Mouse (Mus musculus): ENCODE measurements around the gene Ugcg.

Ugcg gene

GRCm38 (mm10) chr4:59189546-59190237 is 635 bp downstream of the Ugcg start:
- DNase-seq (ENCODE audit: low spot score in 2 of 2): peak; percentile 22 to 27

GRCm38 (mm10) chr4:59190650-59191424 is 1.8 kb downstream of the Ugcg start:
- DNase-seq (ENCODE audit: low spot score in 2 of 2): no peak

- DNase-seq (ENCODE audit: low spot score in 2 of 2): no peak
Observed at GRCm38 (mm10) chr4:59194731-59195496, 5.9 kb downstream of the Ugcg start.

GRCm38 (mm10) chr4:59196346-59197077 is 7.5 kb downstream of the Ugcg start:
- DNase-seq (ENCODE audit: low spot score in 2 of 2): no peak

GRCm38 (mm10) chr4:59197078-59197424 is 8.0 kb downstream of the Ugcg start:
- DNase-seq (ENCODE audit: low spot score in 2 of 2): no peak

- no peak for DNase-seq (ENCODE audit: low spot score in 2 of 2)
Observed at GRCm38 (mm10) chr4:59197462-59197861, 8.4 kb downstream of the Ugcg start.

- DNase-seq (ENCODE audit: low spot score in 2 of 2): peak; percentile 36 to 40
Observed at GRCm38 (mm10) chr4:59199341-59199740, 10.3 kb downstream of the Ugcg start.

GRCm38 (mm10) chr4:59199805-59200204 is 10.7 kb downstream of the Ugcg start:
- DNase-seq (ENCODE audit: low spot score in 2 of 2): no peak

GRCm38 (mm10) chr4:59200636-59201035 is 11.6 kb downstream of the Ugcg start:
- DNase-seq (ENCODE audit: low spot score in 2 of 2): no peak

GRCm38 (mm10) chr4:59204616-59205015 is 15.6 kb downstream of the Ugcg start:
- DNase-seq (ENCODE audit: low spot score in 2 of 2): no peak

- DNase-seq (ENCODE audit: low spot score in 2 of 2): no peak
Observed at GRCm38 (mm10) chr4:59205758-59206340, 16.8 kb downstream of the Ugcg start.

GRCm38 (mm10) chr4:59206600-59206999 is 17.5 kb downstream of the Ugcg start:
- DNase-seq (ENCODE audit: low spot score in 2 of 2): no peak

GRCm38 (mm10) chr4:59208607-59209006 is 19.6 kb downstream of the Ugcg start:
- DNase-seq (ENCODE audit: low spot score in 2 of 2): no peak

GRCm38 (mm10) chr4:59211181-59211580 is 22.1 kb downstream of the Ugcg start:
- no peak for DNase-seq (ENCODE audit: low spot score in 2 of 2)

GRCm38 (mm10) chr4:59213833-59214232 is 24.8 kb downstream of the Ugcg start:
- DNase-seq (ENCODE audit: low spot score in 2 of 2): no peak

GRCm38 (mm10) chr4:59214695-59215094 is 25.6 kb downstream of the Ugcg start:
- no peak for DNase-seq (ENCODE audit: low spot score in 2 of 2)

- no peak for DNase-seq (ENCODE audit: low spot score in 2 of 2)
Observed at GRCm38 (mm10) chr4:59215585-59215984, 26.5 kb downstream of the Ugcg start.

- DNase-seq (ENCODE audit: low spot score in 2 of 2): no peak
Observed at GRCm38 (mm10) chr4:59217101-59217500, 28.0 kb downstream of the Ugcg start.

- DNase-seq (ENCODE audit: low spot score in 2 of 2): no peak
Observed at GRCm38 (mm10) chr4:59218154-59218553, 29.1 kb downstream of the Ugcg start.

- DNase-seq (ENCODE audit: low spot score in 2 of 2): no peak
Observed at GRCm38 (mm10) chr4:59222226-59222625, 33.2 kb downstream of the Ugcg start.

- no peak for DNase-seq (ENCODE audit: low spot score in 2 of 2)
Observed at GRCm38 (mm10) chr4:59223055-59223615, 34.1 kb downstream of the Ugcg start.
